Mouse (Mus musculus): ENCODE measurements around the gene Cdk18.

Cdk18 gene

DNA sequence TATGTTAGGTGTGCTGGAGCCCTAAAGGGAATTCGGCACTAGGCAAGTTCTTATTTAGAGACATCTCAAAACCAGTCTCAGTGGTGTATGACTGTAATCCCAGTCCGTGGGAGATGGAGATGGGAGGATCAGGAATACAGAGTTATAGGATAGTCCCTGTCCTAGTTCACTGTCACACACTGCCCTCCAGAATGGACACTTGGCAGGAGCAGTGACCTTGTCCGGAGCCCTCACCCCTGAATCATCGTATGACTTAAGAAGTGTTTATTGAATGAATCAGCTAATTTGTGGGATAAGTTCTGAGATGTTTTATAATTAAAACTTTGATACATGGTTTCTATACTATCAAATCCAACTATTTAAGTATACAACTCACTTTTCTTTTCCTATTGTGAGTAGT lies 76.4 kb downstream of the Cdk18 start:
- DNase-seq = no peak
